Mouse (Mus musculus): ENCODE data around the gene Plppr5.

- TF ChIP-seq EP300 (IDR thresholded peaks at IDR 0.05; ENCODE audit: low read depth) = no peak
- TF ChIP-seq CTCF (IDR thresholded peaks at IDR 0.05; ENCODE audit: low read depth) = no peak
Observed at GRCm38 (mm10) chr3:117731545-117731944, 156.9 kb downstream of the Plppr5 start.

Data from heart, postnatal 0 days (tissue).